Mouse (Mus musculus): ENCODE measurements around the gene S100a5.

GRCm38 (mm10) chr3:90601486-90602110 lies 6.7 kb upstream of the S100a5 start, which contains the start of gene Gm42674:
- TF ChIP-seq CTCF (IDR thresholded peaks at IDR 0.05; ENCODE audit: control insufficient read depth, insufficient read depth, insufficient read length): no peak
- no peak for TF ChIP-seq MAX (IDR thresholded peaks at IDR 0.05)
- TF ChIP-seq USF1 (IDR thresholded peaks at IDR 0.05; ENCODE audit: low read depth): no peak
- no peak for TF ChIP-seq CEBPB (IDR thresholded peaks at IDR 0.05; ENCODE audit: low read depth)
